Mouse (Mus musculus): Measurements from ENCODE around the gene Mapkap1. TPM values are rescaled to one million over a fixed set of nuclear protein-coding genes. Genes with fewer than 3 reads are reported as not detected.

Mapkap1 gene
- polyA plus RNA-seq (2012; rRNA removed) (61.1 and 66.1 TPM in 2 replicates), polyA plus RNA-seq (2014; fragmentation: Nextera tagmentation; extraction: Ambion mirVana) (98.9 and 110 TPM in 2 replicates)

- H3K4me3 ChIP-seq (replicated peaks; ENCODE audit: low read length): peak within 1 kb of the TSS; percentile 96
- peak within 1 kb of the TSS; percentile 92 for H3K9ac ChIP-seq (ENCODE audit: low read depth, low read length, severe bottlenecking)
- WGBS: under 1% methylated on average over 43 of the region's 68 CpGs
- H3K27ac ChIP-seq (replicated peaks; ENCODE audit: low read depth, low read length): 0 out of 2 replicates have a peak within 1 kb of the TSS, but pooled peaks have one; percentile 26
- peak within 1 kb of the TSS; percentile 70 for H3K4me2 ChIP-seq (replicated peaks; ENCODE audit: low read depth, low read length, severe bottlenecking)
- DNase-seq (ENCODE audit: low spot score): peak; percentile 96
- H3K27me3 ChIP-seq (ENCODE audit: control insufficient read depth, insufficient read depth, low read length): no peaks in the 10 kb centered on the region
- 0 out of 2 replicates have a peak, but pooled peaks have one; percentile 53 for TF ChIP-seq POLR2A (IDR thresholded peaks at IDR 0.05; ENCODE audit: borderline replicate concordance, extremely low read depth, insufficient read depth, insufficient read length)
- H3K36me3 ChIP-seq (ENCODE audit: control insufficient read depth, insufficient read depth, low read length): no peaks in the 10 kb centered on the region
- ATAC-seq (ENCODE audit: low FRiP score, low read depth): peak; percentile 97
- H3K4me1 ChIP-seq (ENCODE audit: control insufficient read depth, insufficient read depth, low read length): peaks cover 8% of the 10 kb centered on the region
- no peaks in the 10 kb centered on the region for H3K9me3 ChIP-seq (ENCODE audit: control insufficient read depth, low read length)
Measured at GRCm38 (mm10) chr2:34406601-34407464, at the start of gene Mapkap1. Mapkap1 (plus strand) TSS chr2:34406771.

- DNase-seq (ENCODE audit: low spot score): no peak
- no peak for ATAC-seq (ENCODE audit: low FRiP score, low read depth)
- no peak overlapping the region for H3K4me3 ChIP-seq (replicated peaks; ENCODE audit: low read length)
- no peaks in the 10 kb centered on the region for H3K36me3 ChIP-seq (ENCODE audit: control insufficient read depth, insufficient read depth, low read length)
- H3K27ac ChIP-seq (replicated peaks; ENCODE audit: low read depth, low read length): no peak overlapping the region
- H3K27me3 ChIP-seq (ENCODE audit: control insufficient read depth, insufficient read depth, low read length): no peaks in the 10 kb centered on the region
- H3K9me3 ChIP-seq (ENCODE audit: control insufficient read depth, low read length): no peaks in the 10 kb centered on the region
- WGBS: 19% methylated on average over 1 of the region's 1 CpGs
- no peak overlapping the region for H3K9ac ChIP-seq (ENCODE audit: low read depth, low read length, severe bottlenecking)
- 0 out of 2 replicates have a peak, but pooled peaks cover 5% of the 10 kb centered on the region for H3K4me1 ChIP-seq (ENCODE audit: control insufficient read depth, insufficient read depth, low read length)
- TF ChIP-seq POLR2A (IDR thresholded peaks at IDR 0.05; ENCODE audit: borderline replicate concordance, extremely low read depth, insufficient read depth, insufficient read length): no peak
- H3K4me2 ChIP-seq (replicated peaks; ENCODE audit: low read depth, low read length, severe bottlenecking): no peak overlapping the region
Measured at GRCm38 (mm10) chr2:34363678-34364077, 42.9 kb upstream of the Mapkap1 start.

GRCm38 (mm10) chr2:34367024-34367423, 39.5 kb upstream of the Mapkap1 start:
- Histone ChIP-seq H3K4me2 (replicated peaks; ENCODE audit: low read depth, low read length, severe bottlenecking) (no peak overlapping the region), H3K36me3 (ENCODE audit: control insufficient read depth, insufficient read depth, low read length) (no peaks in the 10 kb centered on the region), H3K27me3 (ENCODE audit: control insufficient read depth, insufficient read depth, low read length) (peaks cover 4% of the 10 kb centered on the region; the same call in 1 of the 2 replicates), H3K9ac (ENCODE audit: low read depth, low read length, severe bottlenecking) (no peak overlapping the region), H3K4me3 (replicated peaks; ENCODE audit: low read length) (no peak overlapping the region), H3K9me3 (ENCODE audit: control insufficient read depth, low read length) (no peaks in the 10 kb centered on the region), H3K27ac (replicated peaks; ENCODE audit: low read depth, low read length) (no peak overlapping the region), H3K4me1 (ENCODE audit: control insufficient read depth, insufficient read depth, low read length) (peaks cover 8% of the 10 kb centered on the region)
- 19% methylated on average over 2 of the region's 2 CpGs for WGBS
- no peak for TF ChIP-seq POLR2A (IDR thresholded peaks at IDR 0.05; ENCODE audit: borderline replicate concordance, extremely low read depth, insufficient read depth, insufficient read length)
- no peak for DNase-seq (ENCODE audit: low spot score)
- no peak for ATAC-seq (ENCODE audit: low FRiP score, low read depth)

- 35% methylated on average over 6 of the region's 6 CpGs for whole genome bisulfite sequencing
- peaks cover 11% of the 10 kb centered on the region for H3K4me1 ChIP-seq (ENCODE audit: control insufficient read depth, insufficient read depth, low read length)
- DNase-seq (ENCODE audit: low spot score) (no peak), ATAC-seq (ENCODE audit: low FRiP score, low read depth) (no peak)
- no peak overlapping the region for H3K4me3 ChIP-seq (replicated peaks; ENCODE audit: low read length)
- H3K36me3 ChIP-seq (ENCODE audit: control insufficient read depth, insufficient read depth, low read length): no peaks in the 10 kb centered on the region
- no peak overlapping the region for H3K27ac ChIP-seq (replicated peaks; ENCODE audit: low read depth, low read length)
- 0 out of 2 replicates have a peak overlapping the region, but pooled peaks have one; percentile 8 for H3K4me2 ChIP-seq (replicated peaks; ENCODE audit: low read depth, low read length, severe bottlenecking)
- H3K9me3 ChIP-seq (ENCODE audit: control insufficient read depth, low read length): no peaks in the 10 kb centered on the region
- no peak for TF ChIP-seq POLR2A (IDR thresholded peaks at IDR 0.05; ENCODE audit: borderline replicate concordance, extremely low read depth, insufficient read depth, insufficient read length)
- no peak overlapping the region for H3K9ac ChIP-seq (ENCODE audit: low read depth, low read length, severe bottlenecking)
- peaks cover 4% of the 10 kb centered on the region; the same call in 1 of the 2 replicates for H3K27me3 ChIP-seq (ENCODE audit: control insufficient read depth, insufficient read depth, low read length)
Measured at GRCm38 (mm10) chr2:34368396-34368795, 38.2 kb upstream of the Mapkap1 start.

GRCm38 (mm10) chr2:34370349-34370724, 36.2 kb upstream of the Mapkap1 start:
- Histone ChIP-seq H3K4me2 (replicated peaks; ENCODE audit: low read depth, low read length, severe bottlenecking) (peak overlapping the region; percentile 89), H3K36me3 (ENCODE audit: control insufficient read depth, insufficient read depth, low read length) (no peaks in the 10 kb centered on the region), H3K27ac (replicated peaks; ENCODE audit: low read depth, low read length) (no peak overlapping the region), H3K9me3 (ENCODE audit: control insufficient read depth, low read length) (no peaks in the 10 kb centered on the region), H3K27me3 (ENCODE audit: control insufficient read depth, insufficient read depth, low read length) (peaks cover 4% of the 10 kb centered on the region; the same call in 1 of the 2 replicates), H3K4me3 (replicated peaks; ENCODE audit: low read length) (peak overlapping the region; percentile 87), H3K9ac (ENCODE audit: low read depth, low read length, severe bottlenecking) (peak overlapping the region; percentile 91), H3K4me1 (ENCODE audit: control insufficient read depth, insufficient read depth, low read length) (peaks cover 12% of the 10 kb centered on the region)
- 9% methylated on average over 7 of the region's 7 CpGs for WGBS
- DNase-seq (ENCODE audit: low spot score) (no peak), ATAC-seq (ENCODE audit: low FRiP score, low read depth) (no peak)
- no peak for TF ChIP-seq POLR2A (IDR thresholded peaks at IDR 0.05; ENCODE audit: borderline replicate concordance, extremely low read depth, insufficient read depth, insufficient read length)
